Mouse (Mus musculus) lung, embryonic 14.5 days (tissue): ENCODE measurements around the gene Gm13030. TPM values are rescaled to one million over a fixed set of nuclear protein-coding genes. Genes with fewer than 3 reads are reported as not detected.
A peak's percentile ranks its signal among the peaks of the same experiment; 100 is the strongest.
"Not testable (repeated sequence)": the region's sequence is repeated elsewhere in the genome, so short reads cannot be mapped to it uniquely, and the experiment has no call there.

Experiments used
- ATAC-seq: fragments of 200-750 bp; cut with Nextera tagmentation; 2 replicates; pipeline ENCODE4 v1.8.0; 2017; ENCODE audit warnings: mild to moderate bottlenecking, moderate TSS enrichment, moderate library complexity; ENCODE audit not compliant: insufficient read depth
- DNase-seq: peaks from one replicate; pipeline ENCODE4 v3.0.0-alpha.2; 2015
- H3K27ac ChIP-seq: fragments of 300-500 bp; sonication (generic); 2 replicates; pipeline ENCODE4 v1.5.1; 2014; ENCODE audit warnings: low read depth, mild to moderate bottlenecking, moderate library complexity
- H3K27me3 ChIP-seq: fragments of 300-500 bp; sonication (generic); 2 replicates; pipeline ENCODE4 v1.6.1; 2014; ENCODE audit warnings: low read length, control low read depth; ENCODE audit not compliant: insufficient read depth
- H3K36me3 ChIP-seq: fragments of 300-500 bp; sonication (generic); 2 replicates; pipeline ENCODE4 v1.6.1; 2014; ENCODE audit warnings: control low read depth; ENCODE audit not compliant: insufficient read depth
- H3K4me1 ChIP-seq: fragments of 300-500 bp; sonication (generic); 2 replicates; pipeline ENCODE4 v1.6.1; 2014; ENCODE audit warnings: antibody characterized with exemption, control low read depth; ENCODE audit not compliant: insufficient read depth
- H3K4me2 ChIP-seq: fragments of 300-500 bp; sonication (generic); 2 replicates; pipeline ENCODE4 v1.6.1; 2014; ENCODE audit warnings: mild to moderate bottlenecking
- H3K4me3 ChIP-seq: fragments of 300-500 bp; sonication (generic); 2 replicates; pipeline ENCODE4 v1.5.1; 2014; ENCODE audit warnings: low read depth, low read length
- H3K9ac ChIP-seq: fragments of 300-500 bp; sonication (generic); 2 replicates; pipeline ENCODE4 v1.6.1; 2014
- H3K9me3 ChIP-seq: fragments of 300-500 bp; sonication (generic); 2 replicates; pipeline ENCODE4 v1.6.1; 2016; ENCODE audit warnings: low read depth, low read length, control low read depth
- CTCF ChIP-seq: IDR thresholded peaks from 2 replicates; pipeline ENCODE4 v1.5.1; 2016; ENCODE audit warnings: antibody characterized with exemption, low read depth
- WGBS: fragments of 180-500 bp; shearing (Covaris S2); extraction: QIAGEN DNeasy Blood & Tissue Kit; methylation state at CpG from one replicate; pipeline ENCODE4 v1.1.7; 2014; 5-methylcytosine and 5-hydroxymethylcytosine counted together
- polyA plus RNA-seq: library from polyadenylated mRNA; unstranded; fragments of >200 nt; fragmentation: Nextera tagmentation; extraction: Ambion mirVana; gene quantifications from 2 replicates; pipeline ENCODE4 v1.2.1, GENCODE M21; 2014

Gene Gm13030
- polyA plus RNA-seq, 1 experiment from 2014 or later = not detected

DNA sequence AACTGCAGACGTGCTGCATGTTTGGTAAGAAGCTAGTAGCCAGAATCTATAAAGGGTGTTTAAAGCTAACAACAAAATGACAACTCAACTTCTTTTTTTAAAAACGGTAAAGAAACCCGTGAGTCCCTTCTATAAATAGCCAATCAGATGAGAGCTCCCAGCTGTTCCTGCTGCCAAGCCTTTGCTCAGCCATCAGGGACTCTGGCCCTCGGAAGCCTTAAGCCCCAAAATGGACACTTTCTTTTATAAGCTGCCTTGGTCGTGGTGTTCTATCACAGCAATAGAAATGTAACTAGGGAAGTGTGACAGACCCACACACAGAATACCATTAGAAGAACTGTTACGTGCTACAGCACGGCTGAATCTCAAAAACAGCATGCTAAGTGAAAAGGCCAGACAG, 25.6 kb upstream of the Gm13030 start:
- H3K4me1 ChIP-seq = no peaks in the 10 kb centered on the region
- H3K27me3 ChIP-seq = no peaks in the 10 kb centered on the region
- H3K9ac ChIP-seq = no peak overlapping the region
- no peak overlapping the region for H3K4me3 ChIP-seq
- peaks cover 58% of the 10 kb centered on the region for H3K36me3 ChIP-seq
- no peaks in the 10 kb centered on the region for H3K9me3 ChIP-seq
- ATAC-seq (no peak), DNase-seq (no peak)
- 67% methylated on average over 7 of the region's 7 CpGs for WGBS
- H3K27ac ChIP-seq = no peak overlapping the region
- H3K4me2 ChIP-seq = no peak overlapping the region
- TF ChIP-seq CTCF = no peak

DNA sequence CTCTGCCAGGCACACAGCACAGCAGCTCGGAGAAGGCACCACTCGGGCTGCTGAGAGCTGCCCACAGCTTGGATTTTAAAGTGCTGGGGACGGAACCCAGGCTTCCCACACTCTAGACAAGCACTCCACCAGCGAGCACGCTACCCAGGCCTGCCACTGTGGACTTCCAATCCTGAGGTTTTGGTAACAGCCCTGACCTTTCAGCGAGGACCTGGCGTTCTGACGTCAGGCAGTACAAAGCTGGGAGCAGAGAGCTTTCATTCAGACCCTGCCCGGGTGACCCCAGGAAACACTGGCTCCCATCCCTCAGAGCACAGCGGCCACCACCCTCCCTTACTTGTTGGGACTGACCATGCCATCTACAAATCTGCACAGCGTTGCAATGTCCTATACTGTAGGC, 20.0 kb upstream of the Gm13030 start:
- ATAC-seq, H3K9ac ChIP-seq, H3K4me2 ChIP-seq, H3K27me3 ChIP-seq, H3K27ac ChIP-seq, H3K4me3 ChIP-seq, H3K9me3 ChIP-seq, H3K4me1 ChIP-seq, DNase-seq: not testable (repeated sequence)
- 90% methylated on average over 11 of the region's 11 CpGs for WGBS
- peaks cover 41% of the 10 kb centered on the region for H3K36me3 ChIP-seq

DNA sequence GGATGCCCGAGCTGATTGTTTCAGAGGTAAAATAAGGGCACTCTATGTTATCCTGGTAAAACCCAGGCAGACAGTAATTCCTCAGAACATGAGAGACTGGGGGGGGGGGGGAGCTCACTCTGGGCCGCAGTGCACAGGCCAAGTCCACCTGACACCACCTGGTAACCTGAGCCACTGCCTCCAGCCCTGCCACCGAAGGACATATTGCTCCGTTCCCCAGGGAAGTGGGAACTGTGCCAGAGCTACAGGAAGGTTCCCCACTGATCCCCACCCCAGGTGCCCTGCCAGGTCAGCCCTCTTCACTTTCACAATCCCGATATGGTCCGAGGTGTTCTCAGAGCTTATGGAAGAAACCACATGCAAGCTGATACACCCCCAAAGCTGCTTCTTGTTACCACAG, 18.9 kb upstream of the Gm13030 start:
- H3K4me1 ChIP-seq = no peaks in the 10 kb centered on the region
- no peak overlapping the region for H3K9ac ChIP-seq
- H3K36me3 ChIP-seq = peaks cover 39% of the 10 kb centered on the region
- H3K27me3 ChIP-seq = no peaks in the 10 kb centered on the region
- no peaks in the 10 kb centered on the region for H3K9me3 ChIP-seq
- H3K4me3 ChIP-seq = no peak overlapping the region
- ATAC-seq (no peak), DNase-seq (no peak)
- H3K27ac ChIP-seq = no peak overlapping the region
- 62% methylated on average over 6 of the region's 6 CpGs for WGBS
- no peak overlapping the region for H3K4me2 ChIP-seq
- no peak for TF ChIP-seq CTCF

DNA sequence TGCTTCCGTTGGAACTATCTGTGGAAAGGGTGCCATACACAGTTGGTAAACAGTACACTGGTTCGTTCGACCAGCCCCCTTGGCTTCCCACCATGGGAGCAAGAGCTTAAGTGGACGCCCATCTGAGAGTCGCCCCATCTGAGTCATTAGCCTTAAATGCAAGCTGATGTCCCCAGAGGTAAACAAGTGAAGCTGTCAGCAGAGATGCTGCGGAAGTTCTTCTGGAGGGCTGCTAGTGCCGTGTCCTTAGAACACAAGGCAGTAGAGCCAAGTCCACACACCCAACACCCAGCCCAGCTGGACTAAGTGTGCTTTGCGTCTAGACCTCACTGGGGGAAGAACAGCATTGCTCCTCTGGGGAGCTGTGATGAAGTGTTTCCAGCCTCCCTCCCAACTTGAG, 15.9 kb upstream of the Gm13030 start:
- 56% methylated on average over 8 of the region's 8 CpGs for WGBS

DNA sequence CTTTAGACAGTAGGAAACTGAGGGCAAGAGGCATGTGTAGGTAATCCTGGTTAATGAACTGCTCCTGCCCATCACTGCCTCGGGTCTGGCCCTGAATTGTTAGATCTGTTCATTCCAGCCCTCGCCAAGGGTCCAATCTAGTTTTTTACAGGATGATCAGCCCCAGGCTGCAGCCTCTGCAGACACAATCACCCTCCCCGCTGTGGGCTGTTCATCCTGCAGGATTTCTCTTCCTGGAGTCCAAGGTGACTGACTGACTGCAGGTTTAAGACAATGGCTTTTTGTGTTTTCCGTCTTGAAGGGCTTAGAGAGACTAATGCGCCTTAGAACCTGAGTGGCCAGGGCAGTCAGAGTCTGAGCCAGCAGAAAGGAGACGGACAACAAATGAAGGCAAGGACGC, 15.4 kb upstream of the Gm13030 start:
- peaks cover 15% of the 10 kb centered on the region; the same call in 1 of the 2 replicates for H3K36me3 ChIP-seq
- no peak for TF ChIP-seq CTCF
- ATAC-seq (no peak), DNase-seq (no peak)
- no peak overlapping the region for H3K27ac ChIP-seq
- H3K9ac ChIP-seq = no peak overlapping the region
- no peaks in the 10 kb centered on the region for H3K4me1 ChIP-seq
- H3K4me3 ChIP-seq = no peak overlapping the region
- no peak overlapping the region for H3K4me2 ChIP-seq
- WGBS = 56% methylated on average over 7 of the region's 7 CpGs
- H3K9me3 ChIP-seq = no peaks in the 10 kb centered on the region
- no peaks in the 10 kb centered on the region for H3K27me3 ChIP-seq

More for the DNA sequence above, 15.9 kb upstream of the Gm13030 start:
- H3K4me2 ChIP-seq = no peak overlapping the region
- H3K9ac ChIP-seq = no peak overlapping the region
- no peaks in the 10 kb centered on the region for H3K27me3 ChIP-seq
- peaks cover 15% of the 10 kb centered on the region; the same call in 1 of the 2 replicates for H3K36me3 ChIP-seq
- no peak overlapping the region for H3K27ac ChIP-seq
- no peak for ATAC-seq
- H3K4me1 ChIP-seq = no peaks in the 10 kb centered on the region
- H3K4me3 ChIP-seq = no peak overlapping the region
- H3K9me3 ChIP-seq = no peaks in the 10 kb centered on the region
- TF ChIP-seq CTCF = no peak
- DNase-seq = peak; percentile 8

DNA sequence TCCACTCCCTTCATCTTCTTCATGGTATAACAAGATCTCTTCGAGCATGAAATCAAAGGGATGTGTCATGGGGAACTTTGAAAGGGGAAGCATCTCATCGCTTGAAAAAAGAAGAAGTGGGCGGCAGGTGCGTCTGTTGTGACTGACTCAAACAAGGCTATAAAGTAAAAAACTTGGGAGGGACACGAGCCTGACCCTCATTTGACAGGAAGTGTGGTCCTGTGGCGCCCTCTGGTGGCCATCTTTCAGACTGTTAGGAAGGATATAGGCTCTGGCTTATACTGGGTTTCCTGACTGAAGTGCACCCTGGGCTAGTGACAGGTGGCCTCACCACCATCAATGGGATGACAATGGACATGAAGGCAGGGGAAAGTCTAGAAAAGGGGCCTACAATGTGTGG, 10.5 kb upstream of the Gm13030 start:
- peak; percentile 91 for DNase-seq
- no peak for ATAC-seq
- H3K4me1 ChIP-seq = no peaks in the 10 kb centered on the region
- TF ChIP-seq CTCF = peak; percentile 91
- H3K4me3 ChIP-seq = no peak overlapping the region
- no peaks in the 10 kb centered on the region for H3K9me3 ChIP-seq
- H3K27me3 ChIP-seq = peaks cover 9% of the 10 kb centered on the region; the same call in 1 of the 2 replicates
- H3K9ac ChIP-seq = no peak overlapping the region
- no peak overlapping the region for H3K4me2 ChIP-seq
- H3K36me3 ChIP-seq = no peaks in the 10 kb centered on the region
- WGBS = 12% methylated on average over 6 of the region's 6 CpGs
- H3K27ac ChIP-seq = no peak overlapping the region

DNA sequence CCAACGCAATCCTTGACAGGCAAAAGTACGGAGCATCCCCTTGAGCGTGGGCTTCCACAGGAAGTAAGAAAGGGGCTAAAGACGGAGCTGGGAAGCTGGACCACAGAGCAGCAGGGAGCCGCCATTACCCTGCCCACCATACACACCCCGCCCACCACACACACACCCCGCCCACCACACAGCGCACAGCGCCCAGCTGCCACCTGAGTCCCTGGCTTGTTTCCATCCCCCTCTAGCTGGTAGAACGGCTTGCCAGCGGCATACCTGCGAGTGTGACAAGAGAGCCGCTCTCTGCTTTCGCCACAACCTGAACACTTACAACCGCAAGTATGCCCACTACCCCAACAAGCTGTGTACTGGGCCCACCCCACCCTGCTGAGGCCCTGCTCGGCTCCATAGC, 8.4 kb upstream of the Gm13030 start:
- Histone ChIP-seq H3K36me3 (no peaks in the 10 kb centered on the region), H3K4me2 (peak overlapping the region; percentile 44), H3K4me3 (no peak overlapping the region), H3K4me1 (no peaks in the 10 kb centered on the region), H3K9ac (no peak overlapping the region), H3K9me3 (no peaks in the 10 kb centered on the region), H3K27ac (no peak overlapping the region), H3K27me3 (peaks cover 9% of the 10 kb centered on the region; the same call in 1 of the 2 replicates)
- ATAC-seq (no peak), DNase-seq (peak; percentile 62)
- no peak for TF ChIP-seq CTCF
- WGBS = 9% methylated on average over 16 of the region's 16 CpGs
